Mouse (Mus musculus): ENCODE measurements around the gene Fem1b. TPM values are rescaled to one million over a fixed set of nuclear protein-coding genes. Genes with fewer than 3 reads are reported as not detected.
"Not testable (repeated sequence)": the region's sequence is repeated elsewhere in the genome, so short reads cannot be mapped to it uniquely, and the experiment has no call there.

Fem1b gene
- polyA plus RNA-seq, 1 experiment = 13.9 TPM

DNA sequence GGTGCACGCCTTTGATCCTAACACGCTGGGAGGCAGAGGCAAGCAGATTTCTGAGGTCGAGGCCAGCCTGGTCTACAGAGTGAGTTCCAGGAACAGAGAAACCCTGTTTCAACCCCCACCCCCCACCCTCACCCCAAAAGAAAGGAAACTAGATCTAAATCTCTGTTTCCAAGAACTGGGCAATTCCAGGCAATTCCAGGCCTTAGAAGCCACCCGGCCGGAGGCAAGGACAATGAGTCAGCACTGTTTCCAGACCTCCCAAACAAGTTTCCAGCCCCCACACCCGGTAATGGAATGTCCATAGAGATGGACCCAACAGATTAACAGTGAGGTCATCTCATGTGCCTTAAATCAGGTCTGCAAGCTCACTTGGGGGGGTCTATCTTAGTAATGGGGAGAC lies 18.1 kb upstream of the Fem1b start:
- Histone ChIP-seq H3K4me3 (replicated peaks; ENCODE audit: extremely low read depth, low read depth, low read length) (no peak overlapping the region), H3K4me1 (ENCODE audit: control insufficient read depth, insufficient read depth, low read length) (peaks cover 4% of the 10 kb centered on the region)
- no peak for TF ChIP-seq POLR2A (IDR thresholded peaks at IDR 0.05; ENCODE audit: borderline replicate concordance, extremely low read depth, low read depth, low read length)
- no peak for TF ChIP-seq CTCF (IDR thresholded peaks at IDR 0.05; ENCODE audit: insufficient read depth, low read length)
- no peak for DNase-seq
- WGBS = 73% methylated on average over 6 of the region's 6 CpGs

DNA sequence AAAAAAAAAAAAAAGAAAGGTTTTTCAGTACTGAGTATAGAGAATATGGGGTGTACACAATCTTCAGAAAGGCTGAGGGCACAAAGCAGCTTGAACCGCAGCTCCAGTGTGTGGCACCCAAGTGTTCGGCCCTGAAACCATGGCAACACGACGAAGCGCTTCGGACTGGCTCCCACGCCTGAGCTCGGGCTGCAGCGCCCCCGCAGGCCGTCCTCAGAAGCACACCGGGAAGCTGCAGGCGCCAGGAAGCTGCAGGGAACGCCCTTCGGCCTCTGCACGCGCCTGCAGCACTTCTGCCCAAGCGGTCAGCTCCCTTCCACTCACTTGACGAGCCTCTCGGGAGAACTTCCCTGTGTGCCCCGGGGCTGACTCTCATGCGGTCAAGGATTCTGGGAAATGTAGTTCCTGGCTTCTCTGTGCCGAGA lies 16.9 kb upstream of the Fem1b start:
- peak; percentile 95 for DNase-seq
- Histone ChIP-seq H3K4me3 (replicated peaks; ENCODE audit: extremely low read depth, low read depth, low read length) (peak overlapping the region; percentile 32), H3K4me1 (ENCODE audit: control insufficient read depth, insufficient read depth, low read length) (peaks cover 4% of the 10 kb centered on the region)
- WGBS = 2% methylated on average over 23 of the region's 23 CpGs
- peak; percentile 79 for TF ChIP-seq CTCF (IDR thresholded peaks at IDR 0.05; ENCODE audit: insufficient read depth, low read length)
- 0 out of 2 replicates have a peak, but pooled peaks have one; percentile 11 for TF ChIP-seq POLR2A (IDR thresholded peaks at IDR 0.05; ENCODE audit: borderline replicate concordance, extremely low read depth, low read depth, low read length)

DNA sequence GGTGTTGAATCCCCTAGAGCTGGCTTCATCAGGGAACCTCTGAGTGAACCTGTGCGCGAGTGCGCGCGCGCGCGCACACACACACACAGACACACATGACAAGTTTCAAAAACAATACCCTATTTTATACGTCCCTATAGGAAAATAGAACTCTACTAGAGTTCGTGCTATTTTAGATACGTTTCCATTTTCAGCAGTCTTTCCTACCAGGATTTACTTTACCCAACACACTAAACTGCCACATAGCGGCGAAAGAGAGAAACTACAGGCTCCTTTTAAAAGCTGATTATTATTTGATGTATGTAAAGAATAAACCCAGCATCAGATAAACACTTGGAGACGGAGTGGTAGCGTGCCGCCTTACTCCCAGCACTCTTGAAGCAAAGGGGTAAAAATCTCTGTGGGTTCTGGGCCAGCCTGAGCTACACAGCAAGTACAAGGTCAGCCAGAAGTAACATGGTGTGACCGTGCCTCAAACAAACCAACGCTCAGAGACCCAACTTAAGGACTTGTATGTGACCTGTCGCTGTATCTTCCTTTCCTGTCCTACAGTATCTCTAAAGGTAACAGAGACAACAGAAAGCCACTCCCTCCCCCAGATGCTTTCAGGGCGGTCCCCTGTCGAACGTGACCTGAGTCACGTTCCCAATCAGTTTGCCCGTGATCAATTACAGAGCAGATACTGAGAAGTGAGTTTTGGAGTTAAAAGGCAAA lies 16.4 kb upstream of the Fem1b start:
- 4% methylated on average over 24 of the region's 24 CpGs for WGBS
- Histone ChIP-seq H3K4me1 (ENCODE audit: control insufficient read depth, insufficient read depth, low read length) (peaks cover 4% of the 10 kb centered on the region), H3K4me3 (replicated peaks; ENCODE audit: extremely low read depth, low read depth, low read length) (no peak overlapping the region)
- DNase-seq = peak; percentile 28
- TF ChIP-seq POLR2A (IDR thresholded peaks at IDR 0.05; ENCODE audit: borderline replicate concordance, extremely low read depth, low read depth, low read length) (no peak), CTCF (IDR thresholded peaks at IDR 0.05; ENCODE audit: insufficient read depth, low read length) (0 out of 2 replicates have a peak, but pooled peaks have one; percentile 13)

DNA sequence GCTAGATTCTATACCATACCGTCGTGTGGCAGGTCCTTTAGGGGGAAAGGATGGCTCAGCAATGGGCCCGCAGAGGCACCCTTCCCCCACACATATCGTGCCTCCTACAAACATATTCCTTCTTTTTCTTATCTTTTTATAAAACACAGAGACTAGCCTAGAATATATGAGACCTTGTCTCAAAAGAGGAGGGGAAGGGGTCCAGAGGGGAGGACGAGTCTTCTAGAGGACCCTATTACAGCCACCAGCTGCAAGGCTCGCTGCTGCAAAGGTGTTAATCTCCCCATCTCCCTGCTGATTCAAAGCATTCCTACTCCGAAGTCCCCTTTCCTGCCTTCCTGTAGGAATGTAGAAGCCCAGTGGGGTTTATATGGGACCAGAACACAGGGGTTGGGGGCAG lies 14.7 kb upstream of the Fem1b start:
- TF ChIP-seq CTCF (IDR thresholded peaks at IDR 0.05; ENCODE audit: insufficient read depth, low read length) = no peak
- no peak for TF ChIP-seq POLR2A (IDR thresholded peaks at IDR 0.05; ENCODE audit: borderline replicate concordance, extremely low read depth, low read depth, low read length)
- no peak for DNase-seq
- WGBS = 35% methylated on average over 7 of the region's 7 CpGs
- peaks cover 4% of the 10 kb centered on the region for H3K4me1 ChIP-seq (ENCODE audit: control insufficient read depth, insufficient read depth, low read length)
- no peak overlapping the region for H3K4me3 ChIP-seq (replicated peaks; ENCODE audit: extremely low read depth, low read depth, low read length)

DNA sequence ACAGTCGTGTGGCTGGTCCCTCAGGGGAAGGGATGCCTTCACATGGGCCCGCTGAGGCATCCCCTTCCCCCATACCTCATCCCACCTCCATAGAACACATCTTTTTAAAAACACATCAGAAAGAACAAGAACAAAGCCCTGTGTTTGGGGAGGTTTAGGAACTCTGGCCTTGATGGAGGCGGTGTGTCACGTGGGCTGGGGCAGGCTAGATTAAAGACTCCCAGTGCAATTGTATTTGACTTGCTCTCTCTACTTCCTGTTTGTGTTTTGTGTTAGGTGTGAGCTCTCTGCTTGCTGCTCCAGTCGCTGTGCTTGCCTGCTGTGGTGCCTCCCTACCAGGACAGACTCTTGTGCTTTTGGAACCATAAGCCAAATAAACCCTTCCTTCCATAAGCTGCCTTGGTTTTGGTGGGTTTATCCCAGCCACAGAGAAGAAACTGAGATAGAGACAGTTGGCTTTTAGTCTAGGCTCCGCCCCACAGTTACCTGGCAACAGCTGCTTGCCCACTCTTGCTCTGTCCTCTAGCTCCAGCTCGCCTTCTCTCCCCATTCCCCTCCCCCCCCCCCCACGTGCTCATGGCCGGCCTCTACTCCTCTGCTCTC lies 14.2 kb upstream of the Fem1b start:
- no peak for DNase-seq
- 28% methylated on average over 8 of the region's 9 CpGs for WGBS
- peaks cover 4% of the 10 kb centered on the region for H3K4me1 ChIP-seq (ENCODE audit: control insufficient read depth, insufficient read depth, low read length)
- no peak overlapping the region for H3K4me3 ChIP-seq (replicated peaks; ENCODE audit: extremely low read depth, low read depth, low read length)
- TF ChIP-seq POLR2A (IDR thresholded peaks at IDR 0.05; ENCODE audit: borderline replicate concordance, extremely low read depth, low read depth, low read length) = no peak
- no peak for TF ChIP-seq CTCF (IDR thresholded peaks at IDR 0.05; ENCODE audit: insufficient read depth, low read length)

DNA sequence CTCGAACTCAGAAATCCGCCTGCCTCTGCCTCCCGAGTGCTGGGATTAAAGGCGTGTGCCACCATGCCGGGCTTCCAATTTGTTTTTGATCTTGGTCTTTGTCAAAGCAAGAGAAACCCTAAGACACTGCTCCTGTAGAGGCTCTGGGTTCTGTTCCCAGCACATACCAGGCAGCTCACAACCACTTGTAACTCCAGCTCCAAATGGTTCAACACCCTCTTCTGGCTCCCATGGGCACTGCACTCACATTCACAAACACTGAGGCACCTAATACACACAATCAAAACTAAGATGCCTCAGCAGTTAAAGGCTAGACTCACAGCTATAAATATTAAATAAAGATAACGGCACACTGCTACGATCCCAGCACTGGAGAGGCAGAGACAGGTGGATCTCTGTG lies 10.1 kb upstream of the Fem1b start:
- WGBS = 96% methylated on average over 7 of the region's 7 CpGs
- Histone ChIP-seq H3K4me3 (replicated peaks; ENCODE audit: extremely low read depth, low read depth, low read length) (no peak overlapping the region), H3K4me1 (ENCODE audit: control insufficient read depth, insufficient read depth, low read length) (no peaks in the 10 kb centered on the region; the same call in none of the 2 replicates)
- no peak for TF ChIP-seq POLR2A (IDR thresholded peaks at IDR 0.05; ENCODE audit: borderline replicate concordance, extremely low read depth, low read depth, low read length)
- no peak for TF ChIP-seq CTCF (IDR thresholded peaks at IDR 0.05; ENCODE audit: insufficient read depth, low read length)
- DNase-seq = no peak

DNA sequence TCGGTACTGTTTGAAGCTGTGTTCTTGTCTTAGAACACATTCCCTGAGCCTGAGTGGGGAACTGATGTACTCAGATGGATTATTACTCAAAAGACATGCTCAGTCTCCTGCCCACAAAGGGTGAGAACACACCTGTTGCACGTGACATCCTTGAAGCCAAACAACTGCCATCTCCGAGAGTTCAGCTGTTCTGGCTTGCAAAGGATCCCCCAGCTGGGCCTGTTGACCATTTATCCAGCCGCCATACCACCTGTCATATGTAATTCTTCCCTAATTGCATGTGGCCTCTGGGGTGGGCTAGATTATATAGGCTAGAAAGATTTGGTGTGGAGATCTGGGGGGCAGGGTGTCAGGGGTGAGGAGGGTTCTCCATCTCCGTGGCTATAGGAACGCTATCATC lies 9.1 kb upstream of the Fem1b start:
- WGBS = 86% methylated on average over 6 of the region's 6 CpGs
- TF ChIP-seq CTCF (IDR thresholded peaks at IDR 0.05; ENCODE audit: insufficient read depth, low read length) = no peak
- TF ChIP-seq POLR2A (IDR thresholded peaks at IDR 0.05; ENCODE audit: borderline replicate concordance, extremely low read depth, low read depth, low read length) = no peak
- no peak overlapping the region for H3K4me3 ChIP-seq (replicated peaks; ENCODE audit: extremely low read depth, low read depth, low read length)
- DNase-seq = no peak
- no peaks in the 10 kb centered on the region; the same call in none of the 2 replicates for H3K4me1 ChIP-seq (ENCODE audit: control insufficient read depth, insufficient read depth, low read length)

DNA sequence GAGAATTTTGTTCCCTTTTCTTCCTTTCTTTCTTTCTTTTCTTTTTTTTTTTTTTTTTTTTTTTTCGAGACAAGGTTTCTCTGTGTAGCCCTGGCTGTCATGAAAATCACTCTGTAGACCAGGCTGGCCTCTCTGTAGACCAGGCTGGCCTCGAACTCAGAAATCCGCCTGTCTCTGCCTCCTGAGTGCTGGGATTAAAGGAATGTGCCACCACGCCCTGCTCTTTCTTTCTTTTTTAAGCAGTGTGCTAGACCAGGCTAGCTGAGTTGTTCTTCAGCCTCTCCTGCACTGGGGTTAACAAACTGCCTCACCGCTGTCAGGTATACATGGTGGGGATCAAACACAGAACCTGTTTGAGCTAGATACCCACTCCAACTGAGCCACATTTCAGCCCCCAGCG lies 8.2 kb upstream of the Fem1b start:
- H3K4me1 ChIP-seq (ENCODE audit: control insufficient read depth, insufficient read depth, low read length); DNase-seq; H3K4me3 ChIP-seq (replicated peaks; ENCODE audit: extremely low read depth, low read depth, low read length): not testable (repeated sequence)
- 88% methylated on average over 6 of the region's 6 CpGs for WGBS

DNA sequence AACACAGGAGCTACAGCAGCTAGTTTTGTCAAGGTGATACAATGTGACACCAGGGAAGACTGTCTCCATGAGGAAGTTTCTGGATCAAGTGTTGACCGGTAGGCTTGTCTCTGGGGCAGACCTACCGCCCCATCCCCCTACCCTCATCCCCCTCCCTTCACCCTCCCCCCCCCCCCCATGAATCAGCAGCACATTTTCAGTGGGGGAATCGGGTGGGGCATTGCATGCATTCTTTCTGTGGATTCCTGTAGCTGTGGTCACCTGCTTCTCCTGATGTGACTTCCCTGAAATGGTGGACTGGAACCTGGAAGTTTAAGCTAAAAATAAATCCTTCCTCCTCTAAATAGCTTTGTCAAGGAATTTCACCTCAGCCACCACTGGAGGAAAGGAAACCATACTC lies 7.8 kb upstream of the Fem1b start:
- 62% methylated on average over 3 of the region's 3 CpGs for WGBS
- Histone ChIP-seq H3K4me3 (replicated peaks; ENCODE audit: extremely low read depth, low read depth, low read length) (no peak overlapping the region), H3K4me1 (ENCODE audit: control insufficient read depth, insufficient read depth, low read length) (peaks cover 2% of the 10 kb centered on the region)
- no peak for DNase-seq
- no peak for TF ChIP-seq CTCF (IDR thresholded peaks at IDR 0.05; ENCODE audit: insufficient read depth, low read length)
- no peak for TF ChIP-seq POLR2A (IDR thresholded peaks at IDR 0.05; ENCODE audit: borderline replicate concordance, extremely low read depth, low read depth, low read length)
